Mouse (Mus musculus): ENCODE data around the gene Tgif1. TPM values are rescaled to one million over a fixed set of nuclear protein-coding genes. Genes with fewer than 3 reads are reported as not detected.

Gene Tgif1
- total and polyA plus RNA-seq, 3 experiments = 44.5 to 74.4 (median 70.6) TPM

DNA sequence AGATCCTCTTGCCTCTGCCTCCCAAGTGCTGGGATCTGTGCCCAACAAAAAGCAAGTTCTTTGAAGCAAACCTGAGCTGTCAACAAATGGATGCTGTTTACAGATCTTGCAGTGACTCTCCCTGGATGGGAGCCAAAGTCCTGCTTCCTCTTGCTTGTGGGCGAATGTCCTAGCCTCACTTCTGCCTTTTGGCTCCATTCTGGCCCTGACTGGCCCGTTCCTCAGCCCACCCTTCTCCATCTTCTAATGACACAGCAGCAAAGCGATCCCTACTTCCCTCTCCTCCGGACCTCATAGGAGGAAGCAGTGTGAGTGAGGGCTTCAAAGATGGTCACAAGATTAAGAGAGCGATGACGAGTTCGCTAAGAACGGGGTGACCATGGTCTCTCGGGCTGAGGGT, 20.8 kb downstream of the Tgif1 start:
- in situ Hi-C loops (cut with MboI; ENCODE audit: low pct_ligation_motif_present, low pct_unique_long_range_greater_than_20kb, low sequenced_read_pairs) = no loop called here
- peaks cover 10 to 24% of the 10 kb centered on the region in 2 experiments for H3K36me3 ChIP-seq (replicated peaks in 1 of 2; ENCODE audit: control insufficient read depth in 1 of 2, insufficient read depth in 1 of 2, low read length in 1 of 2)
- no peak overlapping the region for H3K4me3 ChIP-seq (replicated peaks in 1 of 3; ENCODE audit: low read depth in 2 of 3, low read length in 2 of 3, poor library complexity in 1 of 3)
- H3K27ac ChIP-seq (ENCODE audit: insufficient read depth, low read depth) = no peak overlapping the region
- H3K9me3 ChIP-seq (replicated peaks; ENCODE audit: low read length) = peaks cover 3% of the 10 kb centered on the region
- dilution Hi-C loops (cut with MboI; ENCODE audit: extremely low pct_ligation_motif_present, extremely low pct_unique_long_range_greater_than_20kb, low sequenced_read_pairs) = no loop called here
- DNase-seq (ENCODE audit: extremely low read depth) = no peak
- TF ChIP-seq ZKSCAN1 (IDR thresholded peaks at IDR 0.05; ENCODE audit: borderline replicate concordance, low read depth, low read length) = no peak
- no peak for TF ChIP-seq POLR2A (IDR thresholded peaks at IDR 0.05; ENCODE audit: low read depth, low read length)
- TF ChIP-seq GABPA (IDR thresholded peaks at IDR 0.05; ENCODE audit: insufficient replicate concordance, low read depth, low read length) = no peak
- no peak for TF ChIP-seq TCF12 (IDR thresholded peaks at IDR 0.05; ENCODE audit: low read depth, low read length)
- TF ChIP-seq HCFC1 (IDR thresholded peaks at IDR 0.05; ENCODE audit: low read depth, low read length) = no peak
- no peak for TF ChIP-seq CHD2 (IDR thresholded peaks at IDR 0.05; ENCODE audit: low read length)
- TF ChIP-seq NELFE (IDR thresholded peaks at IDR 0.05; ENCODE audit: low read depth, low read length) = no peak
- no peak for TF ChIP-seq MAX (IDR thresholded peaks at IDR 0.05; ENCODE audit: low read length)
- no peak for TF ChIP-seq IRF4 (IDR thresholded peaks at IDR 0.05; ENCODE audit: low read depth, low read length)
- TF ChIP-seq TBP (conservative IDR thresholded peaks at IDR 0.05; ENCODE audit: low read depth, low read length) = no peak
- no peak for TF ChIP-seq PAX5 (IDR thresholded peaks at IDR 0.05; ENCODE audit: low read length)
- no peak for TF ChIP-seq NRF1 (IDR thresholded peaks at IDR 0.05; ENCODE audit: low read depth, low read length)
- TF ChIP-seq CHD1 (IDR thresholded peaks at IDR 0.05; ENCODE audit: low read depth, low read length) = no peak
- TF ChIP-seq BHLHE40 (IDR thresholded peaks at IDR 0.05; ENCODE audit: low read depth, low read length) = no peak
- TF ChIP-seq ELF1 (IDR thresholded peaks at IDR 0.05; ENCODE audit: low read depth, low read length) = no peak
- no peak for TF ChIP-seq CTCF (conservative IDR thresholded peaks at IDR 0.05 in 1 of 2, IDR thresholded peaks at IDR 0.05 in 1 of 2; ENCODE audit: low read depth in 2 of 2, low read length in 2 of 2)
- no peaks in the 10 kb centered on the region for H3K27me3 ChIP-seq (replicated peaks)
- H3K4me1 ChIP-seq (ENCODE audit: control insufficient read depth in 1 of 2, insufficient read depth in 2 of 2) = peaks cover 0 to 6% of the 10 kb centered on the region in 2 experiments; a peak in 2 of 4 replicates
- no peak overlapping the region for H3K4me2 ChIP-seq (ENCODE audit: insufficient read depth, low read depth, poor library complexity, severe bottlenecking)
- H3K9ac ChIP-seq (ENCODE audit: insufficient read depth, low read depth) = no peak overlapping the region
- H3K79me2 ChIP-seq (replicated peaks; ENCODE audit: control insufficient read depth, extremely low read depth, insufficient read depth, poor library complexity, severe bottlenecking) = no peaks in the 10 kb centered on the region

DNA sequence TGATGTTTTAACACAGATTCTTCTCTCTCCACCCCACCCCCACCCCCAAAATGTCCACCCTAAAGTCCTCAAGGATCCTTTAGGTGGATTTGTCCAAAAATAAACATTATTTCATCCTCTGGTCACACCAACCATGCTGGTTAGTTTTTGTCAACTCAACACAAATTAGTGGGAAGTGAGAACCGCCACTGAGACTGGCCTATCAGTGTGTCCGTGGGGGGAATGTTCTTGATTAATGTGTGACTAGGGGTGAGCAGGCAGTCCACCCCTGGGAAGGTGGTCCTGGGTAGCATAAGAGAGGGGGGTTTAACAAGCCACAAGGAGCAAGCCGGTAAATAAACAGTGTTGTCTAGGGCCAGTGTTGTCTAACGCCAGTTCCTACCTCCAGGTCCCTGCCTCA, 21.8 kb downstream of the Tgif1 start:
- TF ChIP-seq BHLHE40 (IDR thresholded peaks at IDR 0.05; ENCODE audit: low read depth, low read length) = no peak
- no peak for TF ChIP-seq MAFK (IDR thresholded peaks at IDR 0.05; ENCODE audit: insufficient replicate concordance, low read length)
- no peak for TF ChIP-seq CHD2 (IDR thresholded peaks at IDR 0.05; ENCODE audit: low read length)
- TF ChIP-seq RCOR1 (conservative IDR thresholded peaks at IDR 0.05; ENCODE audit: low read depth, low read length) = no peak
- no peak for TF ChIP-seq MAX (IDR thresholded peaks at IDR 0.05; ENCODE audit: low read length)
- TF ChIP-seq ZMIZ1 (IDR thresholded peaks at IDR 0.05; ENCODE audit: low read depth, low read length) = no peak
- TF ChIP-seq JUN (IDR thresholded peaks at IDR 0.05; ENCODE audit: insufficient read depth, low read depth, low read length) = no peak
- no peak for TF ChIP-seq ETS1 (conservative IDR thresholded peaks at IDR 0.05; ENCODE audit: low read depth, low read length)
- no peak for TF ChIP-seq ZC3H11A (IDR thresholded peaks at IDR 0.05; ENCODE audit: low read depth, low read length)
- no peak for TF ChIP-seq PAX5 (IDR thresholded peaks at IDR 0.05; ENCODE audit: low read length)
- TF ChIP-seq TCF12 (IDR thresholded peaks at IDR 0.05; ENCODE audit: low read depth, low read length) = no peak
- H3K36me3 ChIP-seq (replicated peaks in 1 of 2; ENCODE audit: control insufficient read depth in 1 of 2, insufficient read depth in 1 of 2, low read length in 1 of 2) = peaks cover 4 to 17% of the 10 kb centered on the region in 2 experiments
- dilution Hi-C loops (cut with MboI; ENCODE audit: extremely low pct_ligation_motif_present, extremely low pct_unique_long_range_greater_than_20kb, low sequenced_read_pairs) (no loop called here), in situ Hi-C loops (cut with MboI; ENCODE audit: low pct_ligation_motif_present, low pct_unique_long_range_greater_than_20kb, low sequenced_read_pairs) (no loop called here)
- H3K4me2 ChIP-seq (ENCODE audit: insufficient read depth, low read depth, poor library complexity, severe bottlenecking) = no peak overlapping the region
- no peak overlapping the region for H3K9ac ChIP-seq (ENCODE audit: insufficient read depth, low read depth)
- no peak overlapping the region for H3K27ac ChIP-seq (ENCODE audit: insufficient read depth, low read depth)
- no peak for DNase-seq (ENCODE audit: extremely low read depth)
- no peaks in the 10 kb centered on the region for H3K79me2 ChIP-seq (replicated peaks; ENCODE audit: control insufficient read depth, extremely low read depth, insufficient read depth, poor library complexity, severe bottlenecking)
- peaks cover 5 to 11% of the 10 kb centered on the region in 2 experiments for H3K4me1 ChIP-seq (ENCODE audit: control insufficient read depth in 1 of 2, insufficient read depth in 2 of 2)
- peaks cover 3% of the 10 kb centered on the region for H3K9me3 ChIP-seq (replicated peaks; ENCODE audit: low read length)
- no peaks in the 10 kb centered on the region for H3K27me3 ChIP-seq (replicated peaks)
- no peak overlapping the region for H3K4me3 ChIP-seq (replicated peaks in 1 of 3; ENCODE audit: low read depth in 2 of 3, low read length in 2 of 3, poor library complexity in 1 of 3)

All from CH12.LX (cell line).